Mouse (Mus musculus) MEL (cell line): Measurements from ENCODE around the gene Igsf23. TPM values are rescaled to one million over a fixed set of nuclear protein-coding genes. Genes with fewer than 3 reads are reported as not detected.
"Not testable (repeated sequence)": the region's sequence is repeated elsewhere in the genome, so short reads cannot be mapped to it uniquely, and the experiment has no call there.

Source experiments
- DNase-seq: peaks from one replicate; pipeline ENCODE4 v3.0.0; 2011; ENCODE audit warnings: low read depth, low spot score
- H3K27ac ChIP-seq: 2 replicates; pipeline ENCODE4 v1.5.1; 2012; ENCODE audit warnings: low read depth, mild to moderate bottlenecking, control low read depth, low read length, moderate library complexity; ENCODE audit not compliant: control insufficient read depth
- H3K27me3 ChIP-seq, 2 experiments: fragments of 150-350 bp in 1 of 2; sonication (generic) in 1 of 2; 2 replicates each; pipeline ENCODE4 v1.6.1; 2012; ENCODE audit warnings: low read length in 2 of 2, mild to moderate bottlenecking in 2 of 2, improper control_type of control experiment in 1 of 2, moderate library complexity in 1 of 2; ENCODE audit not compliant: insufficient read depth in 2 of 2, control insufficient read depth in 1 of 2
- H3K36me3 ChIP-seq, 2 experiments: 2 replicates each; pipeline ENCODE4 v1.6.1; 2012 to 2014; ENCODE audit warnings: low read length in 2 of 2, improper control_type of control experiment in 1 of 2, inconsistent platforms in 1 of 2, mild to moderate bottlenecking in 1 of 2; ENCODE audit not compliant: insufficient read depth in 2 of 2, control insufficient read depth in 1 of 2
- H3K4me1 ChIP-seq, 2 experiments: fragments of 150-350 bp in 1 of 2; sonication (generic) in 1 of 2; 2 replicates each; pipeline ENCODE4 v1.6.1; 2012; ENCODE audit warnings: low read length in 2 of 2, improper control_type of control experiment in 1 of 2, mild to moderate bottlenecking in 1 of 2; ENCODE audit not compliant: insufficient read depth in 2 of 2, control insufficient read depth in 1 of 2
- H3K4me3 ChIP-seq, 2 experiments: fragments of 150-350 bp in 1 of 2; sonication (generic) in 1 of 2; 2 replicates each; pipeline ENCODE4 v1.5.1; 2012; ENCODE audit warnings: low read depth in 2 of 2, low read length in 2 of 2, mild to moderate bottlenecking in 2 of 2, moderate library complexity in 2 of 2, control low read depth in 1 of 2, improper control_type of control experiment in 1 of 2; ENCODE audit not compliant: control insufficient read depth in 1 of 2, insufficient read depth in 1 of 2
- H3K79me2 ChIP-seq: 2 replicates; pipeline ENCODE4 v1.6.1; 2012; ENCODE audit warnings: mild to moderate bottlenecking, low read length, moderate library complexity; ENCODE audit not compliant: control insufficient read depth, poor library complexity, insufficient read depth
- H3K9ac ChIP-seq: 2 replicates; pipeline ENCODE4 v1.6.1; 2012; ENCODE audit warnings: low read depth, mild to moderate bottlenecking, control low read depth, low read length, moderate library complexity; ENCODE audit not compliant: control insufficient read depth, poor library complexity, severe bottlenecking
- H3K9me3 ChIP-seq: fragments of 150-350 bp; sonication (generic); replicated peaks from 2 replicates; pipeline ENCODE4 v1.6.1; 2012; ENCODE audit warnings: mild to moderate bottlenecking, low read length, improper control_type of control experiment, moderate library complexity; ENCODE audit not compliant: insufficient read depth
- CTCF ChIP-seq, 3 experiments: IDR thresholded peaks in 2 of 3; conservative IDR thresholded peaks in 1 of 3; 2 replicates each; pipeline ENCODE4 v1.5.1; 2011 to 2012; ENCODE audit warnings: low read length in 3 of 3, low read depth in 2 of 3, mild to moderate bottlenecking in 2 of 3, improper control_type of control experiment in 1 of 3, inconsistent platforms in 1 of 3, mixed read lengths in 1 of 3, moderate library complexity in 1 of 3; ENCODE audit not compliant: control insufficient read depth in 1 of 3, insufficient read depth in 1 of 3, poor library complexity in 1 of 3, severe bottlenecking in 1 of 3
- E2F4 ChIP-seq: IDR thresholded peaks from 2 replicates; pipeline ENCODE4 v1.6.1; 2011; ENCODE audit warnings: low read depth, low read length, improper control_type of control experiment, borderline replicate concordance
- ETS1 ChIP-seq: IDR thresholded peaks from 2 replicates; pipeline ENCODE4 v1.6.1; 2012; ENCODE audit warnings: low read depth, mild to moderate bottlenecking, inconsistent platforms, low read length, improper control_type of control experiment, moderate library complexity
- GABPA ChIP-seq: IDR thresholded peaks from 2 replicates; pipeline ENCODE4 v1.6.1; 2012; ENCODE audit warnings: low read depth, mild to moderate bottlenecking, inconsistent platforms, low read length, improper control_type of control experiment, moderate library complexity
- GATA1 ChIP-seq: IDR thresholded peaks from 2 replicates; pipeline ENCODE4 v1.6.1; 2011; ENCODE audit warnings: low read depth, low read length, improper control_type of control experiment
- HCFC1 ChIP-seq: IDR thresholded peaks from 2 replicates; pipeline ENCODE4 v1.6.1; 2012; ENCODE audit warnings: low read depth, mild to moderate bottlenecking, inconsistent platforms, low read length, improper control_type of control experiment, moderate library complexity
- MAZ ChIP-seq: IDR thresholded peaks from 2 replicates; pipeline ENCODE4 v1.6.1; 2012; ENCODE audit warnings: low read depth, mild to moderate bottlenecking, inconsistent platforms, low read length, improper control_type of control experiment
- NELFE ChIP-seq: IDR thresholded peaks from 2 replicates; pipeline ENCODE4 v1.6.1; 2011; ENCODE audit warnings: low read depth, low read length, improper control_type of control experiment
- NRF1 ChIP-seq: IDR thresholded peaks from 2 replicates; pipeline ENCODE4 v1.6.1; 2014; ENCODE audit warnings: low read depth, mild to moderate bottlenecking, inconsistent platforms, low read length, improper control_type of control experiment, moderate library complexity; ENCODE audit not compliant: poor library complexity, insufficient read depth, severe bottlenecking
- RAD21 ChIP-seq: IDR thresholded peaks from 2 replicates; pipeline ENCODE4 v1.6.1; 2011; ENCODE audit warnings: mild to moderate bottlenecking, low read depth, low read length, improper control_type of control experiment
- SMC3 ChIP-seq: IDR thresholded peaks from 2 replicates; pipeline ENCODE4 v1.6.1; 2011; ENCODE audit warnings: low read depth, low read length, improper control_type of control experiment
- UBTF ChIP-seq: IDR thresholded peaks from 2 replicates; pipeline ENCODE4 v1.6.1; 2012; ENCODE audit warnings: low read depth, mild to moderate bottlenecking, inconsistent platforms, low read length, improper control_type of control experiment, moderate library complexity, borderline replicate concordance; ENCODE audit not compliant: insufficient read depth
- USF1 ChIP-seq: IDR thresholded peaks from 2 replicates; pipeline ENCODE4 v1.6.1; 2014; ENCODE audit warnings: low read depth, mild to moderate bottlenecking, inconsistent platforms, low read length, improper control_type of control experiment, moderate library complexity
- ZKSCAN1 ChIP-seq: IDR thresholded peaks from 2 replicates; pipeline ENCODE4 v1.6.1; 2012; ENCODE audit warnings: low read depth, mild to moderate bottlenecking, inconsistent platforms, low read length, improper control_type of control experiment, moderate library complexity
- polyA plus RNA-seq, 2 experiments: library from polyadenylated mRNA; stranded (reverse) in 1 of 2; unstranded in 1 of 2; fragments of >175 nt in 1 of 2; fragments of >200 nt in 1 of 2; gene quantifications; 2 replicates each; pipeline versions ENCODE4 v1.2.1 to v1.2.4; 2012; ENCODE audit warnings: low replicate concordance in 2 of 2, low read depth in 1 of 2; ENCODE audit not compliant: insufficient read length in 2 of 2, insufficient read depth in 1 of 2, missing spikeins in 1 of 2
- total RNA-seq: library from RNA; depleted of rRNA; stranded (reverse); fragments of 300-350 nt; gene quantifications from 2 replicates; pipeline ENCODE4 v1.2.3, GENCODE M21; 2012

Gene Igsf23
- total and polyA plus RNA-seq, 3 experiments = 0.08 to 0.35 TPM; not detected in 1

GRCm38 (mm10) chr7:19932133-19932876 is 18.3 kb downstream of the Igsf23 start:
- H3K4me3 ChIP-seq = peak overlapping the region in 1 of 2 experiments; percentile 48; a peak in 2 of 4 replicates
- H3K79me2 ChIP-seq = no peaks in the 10 kb centered on the region
- H3K9me3 ChIP-seq = no peaks in the 10 kb centered on the region
- no peak overlapping the region for H3K9ac ChIP-seq
- H3K36me3 ChIP-seq = 0 out of 4 replicates have a peak, but pooled peaks cover 0 to 3% of the 10 kb centered on the region in 2 experiments
- TF ChIP-seq GATA1 = no peak
- TF ChIP-seq NRF1 = peak; percentile 59; the same call in 1 of the 2 replicates
- peaks cover 0 to 1% of the 10 kb centered on the region in 2 experiments; a peak in 1 of 4 replicates for H3K27me3 ChIP-seq
- peak; percentile 20 for DNase-seq
- peaks cover 2 to 6% of the 10 kb centered on the region in 2 experiments; a peak in 1 of 4 replicates for H3K4me1 ChIP-seq
- H3K27ac ChIP-seq = no peak overlapping the region

GRCm38 (mm10) chr7:19930481-19930880 is 20.1 kb downstream of the Igsf23 start:
- not testable (repeated sequence) for H3K4me3 ChIP-seq, H3K36me3 ChIP-seq, H3K4me1 ChIP-seq, H3K79me2 ChIP-seq, H3K27ac ChIP-seq, H3K27me3 ChIP-seq, DNase-seq, H3K9ac ChIP-seq, H3K9me3 ChIP-seq

DNA sequence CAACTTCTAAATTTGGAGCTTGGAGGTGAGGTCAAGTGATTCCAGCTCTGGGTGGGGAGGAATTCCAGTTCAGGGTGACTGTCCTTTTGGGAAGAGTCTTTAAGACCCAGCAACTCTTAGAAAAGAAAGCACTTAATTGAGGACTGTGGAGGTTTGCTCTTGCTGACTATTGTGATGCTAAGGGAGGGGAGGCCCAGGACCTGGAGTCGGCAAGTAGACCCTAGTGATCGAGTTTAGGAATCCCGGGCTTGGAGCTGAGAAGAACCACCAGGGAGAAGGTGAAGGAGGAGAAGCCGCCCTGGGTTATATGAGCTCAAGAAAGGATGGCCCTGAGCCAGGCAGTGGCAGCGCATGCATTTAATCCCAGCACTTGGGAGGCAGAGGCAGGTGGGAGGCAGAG is 22.1 kb downstream of the Igsf23 start:
- Histone ChIP-seq H3K79me2 (no peaks in the 10 kb centered on the region), H3K9me3 (no peaks in the 10 kb centered on the region), H3K27me3 (peaks cover 3 to 8% of the 10 kb centered on the region in 2 experiments), H3K27ac (no peak overlapping the region), H3K4me1 (peaks cover 2 to 5% of the 10 kb centered on the region in 2 experiments; a peak in 1 of 4 replicates), H3K9ac (no peak overlapping the region), H3K36me3 (0 out of 4 replicates have a peak, but pooled peaks cover 0 to 3% of the 10 kb centered on the region in 2 experiments), H3K4me3 (no peak overlapping the region)
- TF ChIP-seq SMC3 (no peak), ETS1 (no peak), UBTF (no peak), CTCF (IDR thresholded peaks at IDR 0.05 in 2 of 3, conservative IDR thresholded peaks at IDR 0.05 in 1 of 3; ENCODE audit: control insufficient read depth in 1 of 3, insufficient read depth in 1 of 3, low read depth in 2 of 3, low read length in 3 of 3, poor library complexity in 1 of 3, severe bottlenecking in 1 of 3) (no peak), NELFE (no peak), ZKSCAN1 (no peak), RAD21 (no peak), GABPA (no peak), HCFC1 (no peak), E2F4 (no peak), USF1 (no peak), NRF1 (no peak), MAZ (no peak)
- DNase-seq = no peak
